Mouse (Mus musculus) kidney, adult 2 months (tissue): ENCODE measurements around the gene Spata25.

Experiments used
- CTCF ChIP-seq: fragments of 200-500 bp; conservative IDR thresholded peaks from 2 replicates; pipeline ENCODE4 v1.5.1; 2011; ENCODE audit warnings: low read depth, mild to moderate bottlenecking, control low read depth, low read length, moderate library complexity, mixed read lengths; ENCODE audit not compliant: insufficient read depth, insufficient read length
- POLR2A ChIP-seq: fragments of 200-500 bp; IDR thresholded peaks from one replicate; pipeline ENCODE4 v1.6.1; 2011; ENCODE audit warnings: low read depth, low read length, control low read depth

GRCm38 (mm10) chr2:164790451-164790850, 37.9 kb downstream of the Spata25 start:
- TF ChIP-seq POLR2A (no peak), CTCF (no peak)
